Comparison of ENCODE assay signal across 8 mouse cellular contexts in the genomic region with DNA sequence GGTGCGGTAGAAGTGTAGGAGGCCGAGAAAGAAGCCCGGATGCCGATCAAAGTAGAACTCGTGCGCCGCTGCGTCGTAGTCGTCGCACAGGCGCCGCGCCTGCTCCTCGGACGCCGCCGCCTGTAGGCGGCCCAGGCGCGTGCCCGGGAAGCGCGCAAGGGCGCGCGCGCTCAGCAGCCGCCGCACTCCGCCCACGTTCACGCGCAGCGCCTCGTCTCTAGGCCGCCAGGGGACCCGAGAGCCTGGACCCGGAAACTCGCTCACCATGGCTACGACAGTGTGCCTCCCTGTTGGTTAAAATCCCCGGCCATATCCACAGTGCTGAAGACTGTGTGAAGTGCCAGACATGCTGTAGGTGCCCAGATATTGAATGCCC. TPM values are rescaled to one million over a fixed set of nuclear protein-coding genes. Genes with fewer than 3 reads are reported as not detected.
DNase-seq lines count a peak whose midpoint lies in the region; ATAC-seq lines count a peak whose summit lies in the region.

No protein-coding gene starts in this region.

- H3K4me3 ChIP-seq in forebrain, embryonic 16.5 days (replicated peaks; ENCODE audit: low read length) = peak overlapping the region; percentile 46
- peak overlapping the region; percentile 29 for H3K4me3 ChIP-seq in liver, embryonic 12.5 days
- H3K4me3 ChIP-seq in stomach, embryonic 14.5 days (ENCODE audit: low read depth, low read length) = peak overlapping the region; percentile 32

- peak overlapping the region; percentile 43; the same call in 1 of the 2 replicates for H3K9ac ChIP-seq in forebrain, embryonic 16.5 days (replicated peaks; ENCODE audit: low read depth, low read length)
- H3K9ac ChIP-seq in liver, embryonic 12.5 days = no peak overlapping the region
- no peak overlapping the region for H3K9ac ChIP-seq in stomach, embryonic 14.5 days (replicated peaks; ENCODE audit: low read depth, low read length)

- DNase-seq in kidney, postnatal 4 days = peak; percentile 36 to 55
- no peak for DNase-seq in kidney, adult 11 months
- DNase-seq in ZHBTc4 (ENCODE audit: low read depth, low spot score) = peak; percentile 82
- no peak for DNase-seq in gastrocnemius, postnatal 36 days
- DNase-seq in kidney, postnatal 36 days = no peak

- peaks cover 58% of the 10 kb centered on the region for H3K27me3 ChIP-seq in forebrain, embryonic 16.5 days (replicated peaks; ENCODE audit: control insufficient read depth, insufficient read depth, low read length)
- peaks cover 90% of the 10 kb centered on the region for H3K27me3 ChIP-seq in liver, embryonic 12.5 days (replicated peaks)
- H3K27me3 ChIP-seq in stomach, embryonic 14.5 days (ENCODE audit: control insufficient read depth, insufficient read depth, low read length) = peaks cover 47% of the 10 kb centered on the region

- peak overlapping the region; percentile 59 for H3K4me2 ChIP-seq in forebrain, embryonic 16.5 days (ENCODE audit: low read length)
- peak overlapping the region; percentile 51 for H3K4me2 ChIP-seq in liver, embryonic 12.5 days
- peak overlapping the region; percentile 55 for H3K4me2 ChIP-seq in stomach, embryonic 14.5 days (replicated peaks; ENCODE audit: low read depth, low read length)

- no peaks in the 10 kb centered on the region for H3K9me3 ChIP-seq in forebrain, embryonic 16.5 days (ENCODE audit: control insufficient read depth, low read length)
- no peaks in the 10 kb centered on the region for H3K9me3 ChIP-seq in liver, embryonic 12.5 days (replicated peaks)
- H3K9me3 ChIP-seq in stomach, embryonic 14.5 days (ENCODE audit: control insufficient read depth, low read depth, low read length) = no peaks in the 10 kb centered on the region

- H3K4me1 ChIP-seq in forebrain, embryonic 16.5 days (replicated peaks; ENCODE audit: control insufficient read depth, insufficient read depth, low read length) = peaks cover 16% of the 10 kb centered on the region
- H3K4me1 ChIP-seq in liver, embryonic 12.5 days = peaks cover 14% of the 10 kb centered on the region
- peaks cover 9% of the 10 kb centered on the region for H3K4me1 ChIP-seq in stomach, embryonic 14.5 days (ENCODE audit: control insufficient read depth, insufficient read depth, low read length)

- no peaks in the 10 kb centered on the region for H3K36me3 ChIP-seq in forebrain, embryonic 16.5 days (ENCODE audit: control insufficient read depth, insufficient read depth)
- no peaks in the 10 kb centered on the region for H3K36me3 ChIP-seq in liver, embryonic 12.5 days
- H3K36me3 ChIP-seq in stomach, embryonic 14.5 days (ENCODE audit: control insufficient read depth, insufficient read depth, low read length) = no peaks in the 10 kb centered on the region

- no peak overlapping the region for H3K27ac ChIP-seq in forebrain, embryonic 16.5 days (ENCODE audit: low read length)
- no peak overlapping the region for H3K27ac ChIP-seq in liver, embryonic 12.5 days
- no peak overlapping the region for H3K27ac ChIP-seq in stomach, embryonic 14.5 days (ENCODE audit: low read length)

- 9% methylated on average over 41 of the region's 42 CpGs for WGBS in forebrain, embryonic 16.5 days
- 13% methylated on average over 41 of the region's 42 CpGs for WGBS in liver, embryonic 12.5 days (ENCODE audit: insufficient replicate concordance)
- WGBS in stomach, embryonic 14.5 days = 11% methylated on average over 42 of the region's 42 CpGs

- ATAC-seq in forebrain, embryonic 16.5 days = peak; percentile 54
- no peak for ATAC-seq in liver, embryonic 12.5 days
- ATAC-seq in stomach, embryonic 14.5 days (ENCODE audit: insufficient number of reproducible peaks, insufficient read depth, low FRiP score, low read depth) = 0 out of 2 replicates have a peak, but pooled peaks have one; percentile 37

- intact Hi-C loops in gastrocnemius, postnatal 36 days (cut with DNase I) = no loop called here

RNA-seq across cellular contexts. Expression of gene Kcns1, which starts 2.4 kb away (rescaled TPM):
- 1.1 and 1.3 TPM in 2 replicates for polyA plus RNA-seq in forebrain, embryonic 16.5 days (2015; fragmentation: Nextera tagmentation; extraction: Ambion mirVana)
- polyA plus RNA-seq in liver, embryonic 12.5 days (2016; fragmentation: Nextera tagmentation; extraction: Ambion mirVana) = not detected in 2 replicates
- polyA plus RNA-seq in stomach, embryonic 14.5 days (2014; fragmentation: Nextera tagmentation; extraction: Ambion mirVana) = 0.14 and 0.15 TPM in 2 replicates
- under 1 TPM; 0.46 to 0.67 TPM for total RNA-seq in gastrocnemius, postnatal 36 days (2021)

RNA-seq across cellular contexts. Expression of gene Wfdc5, which starts 14.0 kb away (rescaled TPM):
- not detected in 2 replicates for polyA plus RNA-seq in forebrain, embryonic 16.5 days (2015; fragmentation: Nextera tagmentation; extraction: Ambion mirVana)
- polyA plus RNA-seq in liver, embryonic 12.5 days (2016; fragmentation: Nextera tagmentation; extraction: Ambion mirVana) = not detected in 2 replicates
- polyA plus RNA-seq in stomach, embryonic 14.5 days (2014; fragmentation: Nextera tagmentation; extraction: Ambion mirVana) = not detected in 2 replicates
- under 1 TPM in 1 of 2 experiments, not detected in 1; 0.20 TPM for total RNA-seq in gastrocnemius, postnatal 36 days (2021)

RNA-seq across cellular contexts. Expression of gene Wfdc12, which starts 21.8 kb away (rescaled TPM):
- polyA plus RNA-seq in forebrain, embryonic 16.5 days (2015; fragmentation: Nextera tagmentation; extraction: Ambion mirVana) = not detected in 2 replicates
- polyA plus RNA-seq in liver, embryonic 12.5 days (2016; fragmentation: Nextera tagmentation; extraction: Ambion mirVana) = not detected in 2 replicates
- not detected in 2 replicates for polyA plus RNA-seq in stomach, embryonic 14.5 days (2014; fragmentation: Nextera tagmentation; extraction: Ambion mirVana)
- not detected for total RNA-seq in gastrocnemius, postnatal 36 days (2021)

RNA-seq across cellular contexts. Expression of gene Wfdc15a, which starts 31.4 kb away (rescaled TPM):
- not detected in 2 replicates for polyA plus RNA-seq in forebrain, embryonic 16.5 days (2015; fragmentation: Nextera tagmentation; extraction: Ambion mirVana)
- polyA plus RNA-seq in liver, embryonic 12.5 days (2016; fragmentation: Nextera tagmentation; extraction: Ambion mirVana) = not detected in 2 replicates
- not detected in 2 replicates for polyA plus RNA-seq in stomach, embryonic 14.5 days (2014; fragmentation: Nextera tagmentation; extraction: Ambion mirVana)
- total RNA-seq in gastrocnemius, postnatal 36 days (2021) = not detected

RNA-seq across cellular contexts. Expression of gene Wfdc15b, which starts 52.9 kb away (rescaled TPM):
- not detected in 2 replicates for polyA plus RNA-seq in forebrain, embryonic 16.5 days (2015; fragmentation: Nextera tagmentation; extraction: Ambion mirVana)
- 0.30 TPM in 1 of 2 replicates, not detected in the other for polyA plus RNA-seq in liver, embryonic 12.5 days (2016; fragmentation: Nextera tagmentation; extraction: Ambion mirVana)
- 13.2 and 23.6 TPM in 2 replicates for polyA plus RNA-seq in stomach, embryonic 14.5 days (2014; fragmentation: Nextera tagmentation; extraction: Ambion mirVana)
- total RNA-seq in gastrocnemius, postnatal 36 days (2021) = not detected

Comparison
In these comparisons a context has a peak if more than half of its experiments do, and no peak if none do; other contexts are left out.
1. DNase-seq: peak in kidney, postnatal 4 days (2 of 2) and ZHBTc4 (single experiment); none in kidney, adult 11 months (single experiment), gastrocnemius, postnatal 36 days (0 of 2) and kidney, postnatal 36 days (0 of 2).
2. Peak in every context shown above with its lines, with median percentiles within 50 percentile points of each other: H3K4me2 ChIP-seq and H3K4me3 ChIP-seq.